Mouse (Mus musculus): Measurements from ENCODE around the gene Mbnl1. TPM values are rescaled to one million over a fixed set of nuclear protein-coding genes. Genes with fewer than 3 reads are reported as not detected.

The Mbnl1 gene
- total and polyA plus RNA-seq, 2 experiments from 2014 or later = 70.8 to 94.9 TPM

DNA sequence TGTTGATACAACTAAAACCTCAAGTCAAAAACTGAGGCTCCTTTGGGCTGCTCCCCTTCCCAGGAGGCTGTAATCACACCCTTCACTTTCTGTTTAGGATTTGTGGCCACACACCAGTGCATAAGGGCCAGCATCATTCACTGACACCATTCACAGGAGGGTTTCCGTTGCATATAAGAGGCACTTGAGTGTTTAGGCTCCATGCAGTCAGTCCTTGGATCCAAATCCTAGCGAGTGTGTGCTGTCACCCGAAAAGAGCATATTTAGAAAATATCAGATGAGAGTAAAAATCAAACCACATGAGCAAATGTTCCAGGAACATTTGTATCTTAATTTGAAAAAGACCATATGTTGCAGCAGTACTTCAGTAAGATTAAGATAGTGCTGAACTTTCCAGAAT lies 79.0 kb downstream of the Mbnl1 start:
- H3K4me3 ChIP-seq (ENCODE audit: low read depth, low read length) = no peak overlapping the region
- 38% methylated on average over 3 of the region's 3 CpGs for WGBS
- DNase-seq (ENCODE audit: low spot score) = no peak
- peaks cover 11% of the 10 kb centered on the region; the same call in 1 of the 2 replicates for H3K4me1 ChIP-seq (ENCODE audit: control insufficient read depth, insufficient read depth)
- no peak overlapping the region for H3K27ac ChIP-seq (ENCODE audit: low read depth)
- ATAC-seq (ENCODE audit: insufficient read depth, low read depth) = no peak
- H3K4me2 ChIP-seq (ENCODE audit: low read depth, low read length) = no peak overlapping the region
- H3K27me3 ChIP-seq (ENCODE audit: control insufficient read depth, insufficient read depth, low read length) = no peaks in the 10 kb centered on the region
- TF ChIP-seq CTCF (IDR thresholded peaks at IDR 0.05; ENCODE audit: low read depth) = no peak
- no peak for TF ChIP-seq EP300 (IDR thresholded peaks at IDR 0.05; ENCODE audit: low read depth)
- H3K36me3 ChIP-seq (replicated peaks; ENCODE audit: control insufficient read depth, insufficient read depth, low read length) = no peaks in the 10 kb centered on the region
- H3K9ac ChIP-seq (replicated peaks; ENCODE audit: low read depth, low read length) = no peak overlapping the region
- no peaks in the 10 kb centered on the region for H3K9me3 ChIP-seq (replicated peaks; ENCODE audit: control insufficient read depth, low read length)

DNA sequence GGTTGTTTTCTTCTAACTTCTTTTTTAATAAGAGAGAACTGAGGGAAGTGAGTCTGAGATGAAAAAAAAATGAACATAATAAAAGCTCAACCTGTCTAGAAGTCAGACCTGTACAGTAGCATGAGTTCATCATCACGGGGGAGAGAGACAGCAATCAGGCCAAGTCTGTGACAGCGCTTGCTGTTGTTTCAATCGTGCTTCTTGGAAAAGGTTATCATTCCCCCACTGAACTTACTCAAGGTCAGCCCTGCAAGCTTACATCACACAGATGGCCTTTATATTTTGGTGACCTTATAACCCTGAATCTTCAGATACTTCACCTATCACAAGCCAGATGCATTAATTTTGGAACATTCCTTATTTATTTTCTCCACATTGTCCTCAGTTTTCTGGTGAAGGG lies 80.4 kb downstream of the Mbnl1 start:
- Histone ChIP-seq H3K36me3 (replicated peaks; ENCODE audit: control insufficient read depth, insufficient read depth, low read length) (no peaks in the 10 kb centered on the region), H3K4me1 (ENCODE audit: control insufficient read depth, insufficient read depth) (peaks cover 12% of the 10 kb centered on the region; the same call in 1 of the 2 replicates), H3K9ac (replicated peaks; ENCODE audit: low read depth, low read length) (no peak overlapping the region), H3K4me2 (ENCODE audit: low read depth, low read length) (no peak overlapping the region), H3K27me3 (ENCODE audit: control insufficient read depth, insufficient read depth, low read length) (no peaks in the 10 kb centered on the region), H3K9me3 (replicated peaks; ENCODE audit: control insufficient read depth, low read length) (no peaks in the 10 kb centered on the region), H3K4me3 (ENCODE audit: low read depth, low read length) (no peak overlapping the region), H3K27ac (ENCODE audit: low read depth) (no peak overlapping the region)
- ATAC-seq (ENCODE audit: insufficient read depth, low read depth) (no peak), DNase-seq (ENCODE audit: low spot score) (no peak)
- TF ChIP-seq EP300 (IDR thresholded peaks at IDR 0.05; ENCODE audit: low read depth) (no peak), CTCF (IDR thresholded peaks at IDR 0.05; ENCODE audit: low read depth) (no peak)
- WGBS = 17% methylated on average over 3 of the region's 3 CpGs

GRCm38 (mm10) chr3:60556596-60556995 lies 84.0 kb downstream of the Mbnl1 start:
- no peak overlapping the region for H3K4me3 ChIP-seq (ENCODE audit: low read depth, low read length)
- TF ChIP-seq EP300 (IDR thresholded peaks at IDR 0.05; ENCODE audit: low read depth) = no peak
- TF ChIP-seq CTCF (IDR thresholded peaks at IDR 0.05; ENCODE audit: low read depth) = no peak
- no peaks in the 10 kb centered on the region for H3K36me3 ChIP-seq (replicated peaks; ENCODE audit: control insufficient read depth, insufficient read depth, low read length)
- WGBS = 67% methylated on average over 3 of the region's 3 CpGs
- DNase-seq (ENCODE audit: low spot score) (no peak), ATAC-seq (ENCODE audit: insufficient read depth, low read depth) (no peak)
- no peaks in the 10 kb centered on the region for H3K27me3 ChIP-seq (ENCODE audit: control insufficient read depth, insufficient read depth, low read length)
- no peak overlapping the region for H3K4me2 ChIP-seq (ENCODE audit: low read depth, low read length)
- H3K9ac ChIP-seq (replicated peaks; ENCODE audit: low read depth, low read length) = no peak overlapping the region
- H3K9me3 ChIP-seq (replicated peaks; ENCODE audit: control insufficient read depth, low read length) = no peaks in the 10 kb centered on the region
- H3K4me1 ChIP-seq (ENCODE audit: control insufficient read depth, insufficient read depth) = peaks cover 12% of the 10 kb centered on the region; the same call in 1 of the 2 replicates
- no peak overlapping the region for H3K27ac ChIP-seq (ENCODE audit: low read depth)

- H3K27ac ChIP-seq (ENCODE audit: low read depth) = no peak overlapping the region
- TF ChIP-seq EP300 (IDR thresholded peaks at IDR 0.05; ENCODE audit: low read depth) (no peak), CTCF (IDR thresholded peaks at IDR 0.05; ENCODE audit: low read depth) (no peak)
- H3K27me3 ChIP-seq (ENCODE audit: control insufficient read depth, insufficient read depth, low read length) = no peaks in the 10 kb centered on the region
- no peaks in the 10 kb centered on the region for H3K36me3 ChIP-seq (replicated peaks; ENCODE audit: control insufficient read depth, insufficient read depth, low read length)
- WGBS = 63% methylated on average over 7 of the region's 7 CpGs
- H3K9ac ChIP-seq (replicated peaks; ENCODE audit: low read depth, low read length) = no peak overlapping the region
- H3K4me1 ChIP-seq (ENCODE audit: control insufficient read depth, insufficient read depth) = peaks cover 11% of the 10 kb centered on the region; the same call in 1 of the 2 replicates
- H3K4me2 ChIP-seq (ENCODE audit: low read depth, low read length) = no peak overlapping the region
- no peak for ATAC-seq (ENCODE audit: insufficient read depth, low read depth)
- H3K4me3 ChIP-seq (ENCODE audit: low read depth, low read length) = no peak overlapping the region
- H3K9me3 ChIP-seq (replicated peaks; ENCODE audit: control insufficient read depth, low read length) = no peaks in the 10 kb centered on the region
- DNase-seq (ENCODE audit: low spot score) = no peak
These were observed 85.7 kb downstream of the Mbnl1 start for GRCm38 (mm10) chr3:60558252-60558862.

GRCm38 (mm10) chr3:60559762-60560161 lies 87.1 kb downstream of the Mbnl1 start:
- Histone ChIP-seq H3K27ac (ENCODE audit: low read depth) (no peak overlapping the region), H3K4me2 (ENCODE audit: low read depth, low read length) (no peak overlapping the region), H3K9me3 (replicated peaks; ENCODE audit: control insufficient read depth, low read length) (no peaks in the 10 kb centered on the region), H3K36me3 (replicated peaks; ENCODE audit: control insufficient read depth, insufficient read depth, low read length) (no peaks in the 10 kb centered on the region), H3K9ac (replicated peaks; ENCODE audit: low read depth, low read length) (no peak overlapping the region), H3K27me3 (ENCODE audit: control insufficient read depth, insufficient read depth, low read length) (no peaks in the 10 kb centered on the region), H3K4me3 (ENCODE audit: low read depth, low read length) (no peak overlapping the region), H3K4me1 (ENCODE audit: control insufficient read depth, insufficient read depth) (peaks cover 22% of the 10 kb centered on the region; the same call in 1 of the 2 replicates)
- no peak for TF ChIP-seq EP300 (IDR thresholded peaks at IDR 0.05; ENCODE audit: low read depth)
- no peak for TF ChIP-seq CTCF (IDR thresholded peaks at IDR 0.05; ENCODE audit: low read depth)
- 74% methylated on average over 2 of the region's 2 CpGs for WGBS
- DNase-seq (ENCODE audit: low spot score) = no peak
- ATAC-seq (ENCODE audit: insufficient read depth, low read depth) = no peak

Data from heart, postnatal 0 days (tissue).